Mouse (Mus musculus): ENCODE measurements around the gene Tmem135. TPM values are rescaled to one million over a fixed set of nuclear protein-coding genes. Genes with fewer than 3 reads are reported as not detected.

Gene Tmem135
- total RNA-seq, 2 experiments from 2014 or later, result 43.3 to 51.3 TPM

DNA sequence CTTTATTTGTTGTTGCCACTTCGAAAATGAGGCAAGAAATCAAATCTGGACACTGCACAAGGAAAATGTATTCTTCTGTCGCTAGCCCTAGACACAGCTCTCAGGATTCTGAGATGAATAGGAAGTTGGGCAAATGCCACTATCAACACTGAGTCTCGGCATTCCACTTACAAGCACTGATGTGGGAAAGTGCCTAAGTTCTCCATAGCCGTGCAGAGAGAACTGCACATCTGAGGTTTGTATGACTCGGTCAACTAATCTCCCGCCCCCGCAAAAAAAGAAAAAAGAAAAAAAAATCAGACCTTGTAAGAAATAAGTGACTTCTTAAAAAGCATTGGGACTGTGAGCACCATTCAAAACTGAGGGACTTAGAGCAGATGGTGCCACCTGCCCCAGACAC, 248.3 kb downstream of the Tmem135 start:
- intact Hi-C loops (cut with DNase I), result no loop called here
- no peak for DNase-seq

DNA sequence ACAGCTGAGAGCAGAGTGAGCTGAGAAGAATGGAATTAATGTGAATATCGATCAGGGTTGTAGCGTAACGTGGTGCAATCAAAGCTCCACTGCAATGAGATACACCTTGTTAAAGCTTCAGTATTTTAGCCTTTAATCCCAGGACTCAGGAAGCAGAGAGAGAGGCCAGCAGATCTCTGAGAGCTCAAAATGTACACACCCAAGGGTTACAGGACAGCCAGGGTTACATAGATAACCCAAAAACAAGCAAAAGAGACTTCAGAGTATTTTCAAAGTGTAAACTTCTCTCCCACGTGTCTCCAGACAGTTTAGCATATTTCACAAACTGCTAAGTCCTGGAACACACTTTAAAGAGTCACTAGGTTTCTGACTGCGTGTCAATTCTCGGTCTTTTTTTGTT, 248.8 kb downstream of the Tmem135 start:
- intact Hi-C loops (cut with DNase I), result no loop called here
- DNase-seq, result no peak

DNA sequence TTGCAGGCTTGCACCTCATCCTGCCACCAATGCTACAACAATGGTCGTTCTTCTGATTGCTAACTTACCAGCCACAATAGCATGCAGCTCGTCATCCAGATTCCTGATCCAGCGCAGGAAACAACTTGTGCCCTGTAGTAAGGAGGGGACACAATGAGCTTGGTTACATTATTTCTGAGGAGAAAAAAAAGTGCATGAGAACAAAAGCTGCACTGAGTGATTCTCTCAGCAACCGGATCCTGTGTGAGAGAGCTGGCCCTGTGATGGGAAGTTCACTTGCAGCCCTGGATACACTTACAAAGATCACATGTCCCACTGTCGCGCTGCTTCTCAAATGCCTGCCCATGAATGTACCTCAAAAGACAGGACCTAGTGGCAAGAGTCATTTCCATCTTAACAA, 252.7 kb downstream of the Tmem135 start:
- DNase-seq, result no peak
- intact Hi-C loops (cut with DNase I), result no loop called here

DNA sequence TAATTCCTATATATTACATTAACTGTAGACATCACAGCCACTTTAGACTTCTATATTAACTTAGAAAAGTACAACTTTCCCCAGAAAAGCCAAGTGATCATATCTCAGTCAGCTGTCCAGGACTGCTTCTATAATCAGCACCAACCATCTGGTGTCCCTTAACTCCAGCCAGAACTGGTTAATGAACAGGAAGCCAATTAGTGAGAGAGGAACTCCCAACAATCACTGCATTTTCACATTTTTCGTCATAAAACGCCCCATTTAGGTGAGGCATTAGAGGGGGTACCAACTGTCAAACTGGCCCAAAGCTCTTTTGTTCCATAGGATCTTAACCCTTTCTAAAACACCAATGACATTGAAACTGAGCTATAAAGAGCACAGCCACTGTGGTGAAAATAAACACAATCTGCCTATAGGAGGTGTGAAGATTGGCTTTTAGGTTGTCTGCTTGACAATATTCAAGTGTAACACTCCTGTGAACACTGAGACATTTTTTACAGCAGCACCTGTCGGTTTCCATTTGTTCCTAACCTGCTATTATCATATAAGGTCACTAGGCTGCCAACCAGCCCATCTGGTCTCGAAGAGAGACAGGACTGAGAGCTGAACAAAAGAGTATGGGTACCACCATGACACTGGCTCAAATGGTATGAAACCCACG, 263.3 kb downstream of the Tmem135 start:
- intact Hi-C loops (cut with DNase I), result no loop called here
- no peak for DNase-seq

DNA sequence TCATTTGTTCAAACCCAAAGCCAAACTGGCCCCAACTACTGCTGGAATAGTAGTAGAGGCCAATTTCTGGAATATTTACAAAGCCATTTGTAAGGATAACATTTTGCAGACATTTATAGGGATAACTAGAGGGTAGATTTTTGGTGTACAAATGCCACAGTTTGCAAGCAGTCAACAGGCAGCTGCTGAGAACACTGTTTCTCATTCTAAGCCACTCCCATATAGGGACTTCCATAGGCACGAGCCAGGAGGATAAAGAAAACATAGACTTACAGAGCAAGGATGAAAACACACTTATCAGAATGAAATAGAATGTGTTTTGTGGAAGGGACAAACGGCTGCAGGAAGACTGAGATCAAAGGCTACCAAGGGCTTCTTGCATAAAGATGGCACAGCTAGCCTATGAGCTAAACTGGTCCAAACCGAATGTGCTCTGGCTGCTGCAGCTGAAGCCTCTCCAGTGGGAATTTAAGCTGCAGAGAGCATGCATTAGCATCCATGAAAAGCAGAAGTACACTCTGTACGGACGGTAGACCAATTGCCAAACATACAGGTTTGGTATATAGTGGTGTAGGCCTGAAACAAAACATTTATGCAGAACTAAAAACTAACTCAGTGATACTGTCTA, 269.0 kb downstream of the Tmem135 start:
- DNase-seq, result no peak
- intact Hi-C loops (cut with DNase I), result no loop called here

DNA sequence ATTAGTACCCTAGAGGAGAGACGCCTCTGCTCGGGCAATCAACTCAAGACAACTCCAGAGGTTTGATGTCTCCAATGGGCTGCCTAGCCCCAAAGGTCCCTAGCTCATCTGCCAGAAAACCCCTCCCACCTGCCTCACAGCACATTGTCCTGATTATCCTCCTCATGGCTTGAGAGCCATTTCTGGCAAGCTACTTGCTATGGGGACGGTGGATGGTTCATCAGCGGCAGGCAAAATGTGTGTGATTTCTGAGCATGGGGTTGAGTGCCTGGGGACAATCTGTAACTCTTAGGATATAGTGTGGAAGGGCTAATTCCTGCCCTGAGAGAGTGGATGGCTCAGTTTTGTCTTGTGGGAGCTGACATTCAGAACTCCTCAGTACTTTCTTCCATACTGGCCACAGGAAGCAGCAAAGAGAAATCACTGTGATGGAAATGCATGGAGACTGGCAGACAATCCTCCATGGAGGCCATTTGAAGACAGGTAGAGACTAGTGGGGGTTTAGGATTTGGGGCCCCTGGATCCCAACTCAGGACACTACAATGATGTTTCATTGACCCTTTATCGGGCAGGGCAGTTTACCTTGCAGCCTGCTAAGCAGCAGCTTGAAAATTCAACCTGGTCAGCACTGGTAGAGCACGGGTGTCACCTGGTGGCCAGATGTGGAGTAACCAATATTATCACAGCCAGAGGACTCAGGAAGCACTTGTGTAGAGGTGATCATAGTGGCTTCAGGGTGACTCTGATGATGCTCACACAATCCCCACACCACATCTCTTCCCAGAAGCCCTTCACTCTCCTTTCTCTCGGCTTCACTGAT, 277.7 kb downstream of the Tmem135 start:
- DNase-seq, result peak; percentile 70 to 75
- intact Hi-C loops (cut with DNase I), result loop anchor here (1.0 to 10.0 kb wide), 3 partner anchors 40 to 1029 kb away; no protein-coding TSS in a partner anchor

DNA sequence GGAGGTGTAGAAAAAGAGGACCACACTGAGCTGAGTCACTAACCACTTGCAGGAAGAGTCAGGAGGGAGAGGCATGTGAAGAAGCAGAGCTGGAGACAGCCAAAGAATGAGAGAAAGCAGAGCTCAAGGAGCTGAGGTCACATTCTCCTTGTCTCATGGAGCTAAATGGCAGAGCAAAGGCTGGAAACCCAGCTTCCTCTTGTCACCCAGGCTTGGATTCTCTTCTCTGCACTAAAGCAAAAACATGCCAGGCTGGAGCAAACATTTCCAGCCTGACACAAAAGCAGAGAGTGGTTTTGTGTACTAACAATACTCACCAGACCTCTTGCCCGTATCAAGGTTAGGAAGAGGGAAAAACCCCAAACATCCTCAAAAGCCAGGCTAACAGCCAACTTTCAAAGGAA, 287.8 kb downstream of the Tmem135 start:
- peak; percentile 14 to 18 for DNase-seq
- intact Hi-C loops (cut with DNase I), result no loop called here

DNA sequence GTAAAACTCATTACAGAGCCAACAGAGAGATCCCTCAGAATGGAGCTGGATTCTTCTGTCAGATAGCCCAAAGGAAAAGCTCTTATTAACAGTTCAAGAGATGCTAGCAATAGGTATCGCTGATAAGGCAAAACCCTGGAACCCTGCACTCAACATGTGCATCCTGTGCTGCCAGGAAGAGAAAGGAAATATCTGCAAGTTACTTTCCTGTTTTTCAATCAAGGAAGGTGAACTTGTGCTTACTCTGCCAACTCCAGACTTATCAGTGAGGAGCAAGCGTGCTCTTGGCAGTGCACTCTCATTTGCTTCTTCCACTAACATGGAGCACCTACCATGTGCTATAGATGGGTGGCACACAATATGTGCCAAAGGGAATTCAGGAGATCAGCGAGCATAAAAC, 288.4 kb downstream of the Tmem135 start:
- DNase-seq, result peak; percentile 11 to 24
- intact Hi-C loops (cut with DNase I), result no loop called here

DNA sequence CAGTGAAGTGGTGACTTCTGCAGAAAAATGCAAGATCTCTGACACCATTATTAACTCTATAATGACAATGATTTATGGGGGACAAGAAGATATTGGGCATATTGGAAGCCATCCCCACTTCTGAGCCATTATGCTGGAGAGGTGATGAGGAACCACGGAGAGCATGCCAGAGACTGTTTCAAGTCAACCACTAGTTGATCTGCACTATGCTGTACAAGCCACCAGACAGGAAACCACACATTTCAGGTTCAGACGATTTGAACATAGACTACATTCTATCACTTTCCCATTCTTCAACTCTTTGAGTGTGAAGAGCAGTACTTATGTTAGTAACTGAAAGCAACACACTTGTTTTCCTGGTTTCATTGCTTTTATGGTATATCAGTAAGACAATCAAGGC, 297.6 kb downstream of the Tmem135 start:
- DNase-seq, result no peak

DNA sequence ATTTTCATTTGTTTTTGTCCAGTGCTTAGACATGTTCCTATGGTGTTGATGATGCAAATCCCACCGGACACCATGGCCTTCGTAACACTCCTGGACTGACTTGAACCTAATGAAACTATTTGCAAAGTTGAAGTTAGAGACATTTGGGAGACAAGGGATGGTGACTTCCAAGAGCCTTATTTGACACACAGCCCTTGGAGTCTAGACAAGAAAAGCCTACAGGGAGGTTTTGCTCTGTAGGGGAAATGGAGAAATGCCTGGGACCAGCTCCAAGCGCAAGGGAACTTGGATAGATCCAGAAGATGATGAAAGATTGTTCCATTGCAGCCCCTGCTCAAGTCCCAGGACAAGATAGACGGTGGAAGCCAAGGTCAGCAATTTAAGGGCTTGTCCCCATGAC, 304.3 kb downstream of the Tmem135 start:
- DNase-seq, result peak; percentile 55 to 64
- intact Hi-C loops (cut with DNase I), result no loop called here

More for the DNA sequence above, 297.6 kb downstream of the Tmem135 start:
- intact Hi-C loops (cut with DNase I), result no loop called here

Small RNA genes lying within 50 kb of the gene (microRNA-seq; reads per million reads assigned to microRNA genes)
- gene Gm22171 (ENCODE audit: borderline number of aligned reads in 2 of 2) (0 reads per million in 2 experiments), gene Gm24659 (ENCODE audit: borderline number of aligned reads in 2 of 2) (0 reads per million in 2 experiments)

Other genes starting within 250 kb of the Tmem135 start
- gene Fzd4, start 133 bp upstream of the Tmem135 start, total RNA-seq (2021), result 10 to 100 TPM; 31.6 to 35.8 TPM
- 10 to 100 TPM; 26.8 to 27.2 TPM for gene Prss23, start 123.0 kb upstream of the Tmem135 start, total RNA-seq (2021)
- 100 to 1,000 TPM; 138 TPM for gene Me3, start 228.2 kb upstream of the Tmem135 start, total RNA-seq (2021)